Mouse (Mus musculus): ENCODE measurements around the gene Adamts2. TPM values are rescaled to one million over a fixed set of nuclear protein-coding genes. Genes with fewer than 3 reads are reported as not detected.

The Adamts2 gene
- total RNA-seq (2014; fragmentation: Nextera tagmentation) (not detected in 2 replicates), total RNA-seq (2017) (not detected in 2 replicates)

GRCm38 (mm10) chr11:50601641-50602355, at the start of gene Adamts2:
Adamts2 (plus strand) TSS chr11:50602084.
- ATAC-seq (replicated peaks; ENCODE audit: poor library complexity, severe bottlenecking), result peak; percentile 73

- ATAC-seq (replicated peaks; ENCODE audit: poor library complexity, severe bottlenecking), result peak; percentile 64
Observed at GRCm38 (mm10) chr11:50557064-50557463, 44.8 kb upstream of the Adamts2 start.

GRCm38 (mm10) chr11:50559108-50559507, 42.8 kb upstream of the Adamts2 start:
- peak; percentile 94 for ATAC-seq (replicated peaks; ENCODE audit: poor library complexity, severe bottlenecking)

- ATAC-seq (replicated peaks; ENCODE audit: poor library complexity, severe bottlenecking), result peak; percentile 86
Observed at GRCm38 (mm10) chr11:50565466-50566211, 36.2 kb upstream of the Adamts2 start.

GRCm38 (mm10) chr11:50571448-50571847, 30.4 kb upstream of the Adamts2 start:
- no peak for ATAC-seq (replicated peaks; ENCODE audit: poor library complexity, severe bottlenecking)

GRCm38 (mm10) chr11:50576521-50576920, 25.4 kb upstream of the Adamts2 start:
- ATAC-seq (replicated peaks; ENCODE audit: poor library complexity, severe bottlenecking), result no peak

GRCm38 (mm10) chr11:50587026-50587425, 14.9 kb upstream of the Adamts2 start:
- ATAC-seq (replicated peaks; ENCODE audit: poor library complexity, severe bottlenecking), result peak; percentile 89

GRCm38 (mm10) chr11:50587787-50588186, 14.1 kb upstream of the Adamts2 start:
- ATAC-seq (replicated peaks; ENCODE audit: poor library complexity, severe bottlenecking), result peak; percentile 60; the same call in 1 of the 2 replicates

- ATAC-seq (replicated peaks; ENCODE audit: poor library complexity, severe bottlenecking), result peak; percentile 56; the same call in 1 of the 2 replicates
Observed at GRCm38 (mm10) chr11:50589060-50589459, 12.8 kb upstream of the Adamts2 start.

GRCm38 (mm10) chr11:50591053-50591452, 10.8 kb upstream of the Adamts2 start:
- ATAC-seq (replicated peaks; ENCODE audit: poor library complexity, severe bottlenecking), result no peak

- no peak for ATAC-seq (replicated peaks; ENCODE audit: poor library complexity, severe bottlenecking)
Observed at GRCm38 (mm10) chr11:50592892-50593553, 8.9 kb upstream of the Adamts2 start.

- ATAC-seq (replicated peaks; ENCODE audit: poor library complexity, severe bottlenecking), result no peak
Observed at GRCm38 (mm10) chr11:50596571-50596970, 5.3 kb upstream of the Adamts2 start.

- ATAC-seq (replicated peaks; ENCODE audit: poor library complexity, severe bottlenecking), result no peak
Observed at GRCm38 (mm10) chr11:50599156-50599555, 2.7 kb upstream of the Adamts2 start.

- no peak for ATAC-seq (replicated peaks; ENCODE audit: poor library complexity, severe bottlenecking)
Observed at GRCm38 (mm10) chr11:50602356-50603081, 635 bp downstream of the Adamts2 start.

- ATAC-seq (replicated peaks; ENCODE audit: poor library complexity, severe bottlenecking), result peak; percentile 51
Observed at GRCm38 (mm10) chr11:50603082-50603910, 1.4 kb downstream of the Adamts2 start.

GRCm38 (mm10) chr11:50604371-50604770, 2.5 kb downstream of the Adamts2 start:
- no peak for ATAC-seq (replicated peaks; ENCODE audit: poor library complexity, severe bottlenecking)

GRCm38 (mm10) chr11:50611181-50611580, 9.3 kb downstream of the Adamts2 start:
- no peak for ATAC-seq (replicated peaks; ENCODE audit: poor library complexity, severe bottlenecking)

GRCm38 (mm10) chr11:50617015-50617543, 15.2 kb downstream of the Adamts2 start:
- no peak for ATAC-seq (replicated peaks; ENCODE audit: poor library complexity, severe bottlenecking)

GRCm38 (mm10) chr11:50620926-50621325, 19.0 kb downstream of the Adamts2 start:
- ATAC-seq (replicated peaks; ENCODE audit: poor library complexity, severe bottlenecking), result no peak
